Comparison of ENCODE assay signal across 21 mouse cellular contexts in the genomic region with DNA sequence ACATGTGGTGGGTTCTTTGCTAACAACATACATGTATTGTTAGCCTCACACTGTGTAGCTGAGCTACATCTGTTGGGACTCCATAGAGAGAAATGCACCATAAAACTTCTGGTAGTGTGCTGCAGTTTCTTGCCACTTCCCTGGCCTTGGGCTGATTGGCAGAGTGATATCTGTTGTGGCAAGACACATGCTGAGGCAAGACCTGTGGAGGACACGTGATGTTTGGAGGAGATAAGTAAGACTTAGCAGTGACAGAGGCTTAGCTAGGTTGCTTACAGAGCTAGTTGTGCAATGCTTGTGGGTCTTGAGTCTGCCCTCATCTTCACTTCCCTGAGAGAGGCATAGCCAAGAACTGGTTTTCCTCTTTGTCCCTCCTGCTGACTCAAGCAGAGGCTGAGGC. TPM values are rescaled to one million over a fixed set of nuclear protein-coding genes. Genes with fewer than 3 reads are reported as not detected.
A peak's percentile ranks its signal among the peaks of the same experiment; 100 is the strongest.
DNase-seq lines count a peak whose midpoint lies in the region; ATAC-seq and TF ChIP-seq lines count a peak whose summit lies in the region.
"Had no signal": no experiment of that assay in that cellular context is flagged by ENCODE, and none has a peak within 500 bp of the region (broad histone marks: within the 10 kb centered on the region; RNA-seq: fewer than 3 reads in every experiment).

No protein-coding gene starts in this region.

- no peak for TF ChIP-seq CTCF in liver, adult 2 months (IDR thresholded peaks at IDR 0.05; ENCODE audit: low read depth, low read length)
- TF ChIP-seq CTCF in thymus, adult 2 months (IDR thresholded peaks at IDR 0.05; ENCODE audit: borderline replicate concordance, control insufficient read depth, extremely low read depth, insufficient read depth, low read length, poor library complexity), result no peak

- peaks cover 8% of the 10 kb centered on the region for H3K4me1 ChIP-seq in liver, adult 2 months (ENCODE audit: control insufficient read depth, insufficient read depth, low read length)
- H3K4me1 ChIP-seq in thymus, adult 2 months (replicated peaks; ENCODE audit: control insufficient read depth, insufficient read depth, low read length), result peaks cover 6% of the 10 kb centered on the region; the same call in 1 of the 2 replicates
- H3K4me1 ChIP-seq: forebrain, embryonic 13.5 days had no signal

- H3K27ac ChIP-seq in liver, adult 2 months (replicated peaks; ENCODE audit: insufficient read depth, low read depth, low read length), result peak overlapping the region; percentile 38
- no peak overlapping the region for H3K27ac ChIP-seq in thymus, adult 2 months (ENCODE audit: control insufficient read depth, insufficient read depth, low read length)
- H3K27ac ChIP-seq: forebrain, embryonic 13.5 days; heart, embryonic 10.5 days; hindbrain, embryonic 14.5 days; limb, embryonic 10.5 days; midbrain, embryonic 10.5 days; neural tube, embryonic 12.5 days; stomach, embryonic 15.5 days had no signal

- H3K27me3 ChIP-seq in liver, adult 2 months (ENCODE audit: control insufficient read depth, insufficient read depth, low read length), result no peaks in the 10 kb centered on the region
- H3K27me3 ChIP-seq in thymus, adult 2 months (ENCODE audit: control insufficient read depth, insufficient read depth, low read length), result no peaks in the 10 kb centered on the region; the same call in 1 of the 2 replicates

- no peak for TF ChIP-seq POLR2A in liver, adult 2 months (IDR thresholded peaks at IDR 0.05; ENCODE audit: extremely low read depth, insufficient read depth, low read length)
- TF ChIP-seq POLR2A in thymus, adult 2 months (IDR thresholded peaks at IDR 0.05; ENCODE audit: control insufficient read depth, extremely low read depth, insufficient read depth, low read length, poor library complexity), result no peak

- WGBS in liver, adult 2 months, result 24% methylated on average over 1 of the region's 1 CpGs
- WGBS in thymus, adult 2 months, result 41% methylated on average over 1 of the region's 1 CpGs

- H3K36me3 ChIP-seq in liver, adult 2 months (ENCODE audit: control insufficient read depth, insufficient read depth, low read length), result no peaks in the 10 kb centered on the region
- H3K36me3 ChIP-seq in thymus, adult 2 months (ENCODE audit: control insufficient read depth, insufficient read depth, low read length), result no peaks in the 10 kb centered on the region
- H3K36me3 ChIP-seq: heart, embryonic 10.5 days; limb, embryonic 10.5 days; midbrain, embryonic 10.5 days; neural tube, embryonic 12.5 days; stomach, embryonic 15.5 days had no signal

- peak; percentile 45; the same call in 1 of the 2 replicates for ATAC-seq in common myeloid progenitor, adult 5-6 weeks (replicated peaks; ENCODE audit: low read depth, poor library complexity, severe bottlenecking)
- ATAC-seq in megakaryocyte progenitor cell, adult 5-6 weeks (replicated peaks; ENCODE audit: poor library complexity), result peak; percentile 79
- ATAC-seq: forebrain, embryonic 13.5 days had no signal

- H3K79me2 ChIP-seq in liver, adult 2 months (ENCODE audit: control insufficient read depth, insufficient read depth, low read length), result no peaks in the 10 kb centered on the region

- no peak overlapping the region for H3K9ac ChIP-seq in liver, adult 2 months (ENCODE audit: low read depth, low read length)
- H3K9ac ChIP-seq: forebrain, embryonic 13.5 days; hindbrain, embryonic 14.5 days; lung, embryonic 14.5 days; neural tube, embryonic 12.5 days; stomach, embryonic 15.5 days had no signal

- H3K4me3 ChIP-seq in liver, adult 2 months (ENCODE audit: insufficient read depth, low read depth, low read length), result no peak overlapping the region
- H3K4me3 ChIP-seq in thymus, adult 2 months (ENCODE audit: control insufficient read depth, insufficient read depth, low read length), result no peak overlapping the region
- H3K4me3 ChIP-seq: forebrain, embryonic 13.5 days; heart, embryonic 10.5 days; limb, embryonic 10.5 days; midbrain, embryonic 10.5 days; neural tube, embryonic 12.5 days; stomach, embryonic 15.5 days had no signal

- peak; percentile 52 for DNase-seq in liver, adult 2 months (ENCODE audit: extremely low read depth, low read depth, low spot score)
- no peak for DNase-seq in liver
- DNase-seq in kidney, postnatal 36 days, result peak; percentile 18 to 25
- DNase-seq in thymus, adult 2 months, result no peak
- no peak for DNase-seq in ovary, postnatal 36 days (ENCODE audit: low spot score)
- DNase-seq: cerebellum, postnatal 14 days; gastrocnemius, postnatal 25 days; heart, postnatal 10 days; lung, embryonic 14.5 days; spleen, adult 18-20 months; thymus, postnatal 14 days had no signal

RNA-seq across cellular contexts. Expression of a gene that starts 1.1 kb away (rescaled TPM):
- not detected in 2 replicates for total RNA-seq in liver, adult 2 months (2014; rRNA removed)
- polyA plus RNA-seq in liver, adult 2 months (2012; rRNA removed), result not detected in 2 replicates
- not detected in 2 replicates for total RNA-seq in common myeloid progenitor, adult 5-6 weeks (2017)
- total RNA-seq in megakaryocyte progenitor cell, adult 5-6 weeks (2015), result not detected in 2 replicates
- total RNA-seq in megakaryocyte progenitor cell, adult 5-6 weeks (2017), result 0.29 TPM in 1 of 2 replicates, not detected in the other
- 0.16 TPM in 1 of 2 replicates, not detected in the other for polyA plus RNA-seq in thymus, adult 2 months (2012; rRNA removed)
- total RNA-seq: gastrocnemius, postnatal 25 days; heart, postnatal 10 days; monocyte, adult 5-6 weeks had no signal
- polyA plus RNA-seq: neural tube, embryonic 12.5 days had no signal

RNA-seq across cellular contexts. Expression of a gene that starts 21.4 kb away (rescaled TPM):
- 84.3 and 97.1 TPM in 2 replicates for total RNA-seq in liver, adult 2 months (2014; rRNA removed)
- 13.7 and 17.6 TPM in 2 replicates for polyA plus RNA-seq in liver, adult 2 months (2012; rRNA removed)
- total RNA-seq in common myeloid progenitor, adult 5-6 weeks (2017), result 987 and 1,045 TPM in 2 replicates
- 748 and 912 TPM in 2 replicates for total RNA-seq in megakaryocyte progenitor cell, adult 5-6 weeks (2015)
- 703 and 864 TPM in 2 replicates for total RNA-seq in megakaryocyte progenitor cell, adult 5-6 weeks (2017)
- 147 and 164 TPM in 2 replicates for polyA plus RNA-seq in thymus, adult 2 months (2012; rRNA removed)

RNA-seq across cellular contexts. Expression of a gene that starts 29.9 kb away (rescaled TPM):
- total RNA-seq in liver, adult 2 months (2014; rRNA removed), result 315 and 350 TPM in 2 replicates
- polyA plus RNA-seq in liver, adult 2 months (2012; rRNA removed), result 58.2 and 73.8 TPM in 2 replicates
- total RNA-seq in common myeloid progenitor, adult 5-6 weeks (2017), result 1,004 and 1,241 TPM in 2 replicates
- 500 and 518 TPM in 2 replicates for total RNA-seq in megakaryocyte progenitor cell, adult 5-6 weeks (2015)
- total RNA-seq in megakaryocyte progenitor cell, adult 5-6 weeks (2017), result 1,173 and 1,480 TPM in 2 replicates
- polyA plus RNA-seq in thymus, adult 2 months (2012; rRNA removed), result 43.1 and 44.3 TPM in 2 replicates

Comparison
In these comparisons a context has a peak if more than half of its experiments do, and no peak if none do; other contexts are left out.
1. DNase-seq: peak in liver, adult 2 months (single experiment) and kidney, postnatal 36 days (2 of 2); none in liver (single experiment), thymus, adult 2 months (single experiment) and ovary, postnatal 36 days (single experiment).